Mouse (Mus musculus) MEL (cell line): Measurements from ENCODE around the gene Mrm1.

Source experiments
- BHLHE40 ChIP-seq: IDR thresholded peaks from 2 replicates; pipeline ENCODE4 v1.6.1; 2012; ENCODE audit warnings: low read depth, mild to moderate bottlenecking, inconsistent platforms, low read length, improper control_type of control experiment, borderline replicate concordance
- CTCF ChIP-seq, 3 experiments: IDR thresholded peaks in 2 of 3; conservative IDR thresholded peaks in 1 of 3; 2 replicates each; pipeline ENCODE4 v1.5.1; 2011 to 2012; ENCODE audit warnings: low read length in 3 of 3, low read depth in 2 of 3, mild to moderate bottlenecking in 2 of 3, improper control_type of control experiment in 1 of 3, inconsistent platforms in 1 of 3, mixed read lengths in 1 of 3, moderate library complexity in 1 of 3; ENCODE audit not compliant: control insufficient read depth in 1 of 3, insufficient read depth in 1 of 3, poor library complexity in 1 of 3, severe bottlenecking in 1 of 3
- EP300 ChIP-seq, 2 experiments: IDR thresholded peaks; 2 replicates each; pipeline ENCODE4 v1.6.1; 2011; ENCODE audit warnings: improper control_type of control experiment in 2 of 2, low read length in 2 of 2, low read depth in 1 of 2, mild to moderate bottlenecking in 1 of 2
- MAFK ChIP-seq: IDR thresholded peaks from 2 replicates; pipeline ENCODE4 v1.6.1; 2011; ENCODE audit warnings: low read depth, mild to moderate bottlenecking, low read length, improper control_type of control experiment, borderline replicate concordance
- MAX ChIP-seq: IDR thresholded peaks from 2 replicates; pipeline ENCODE4 v1.6.1; 2011; ENCODE audit warnings: low read length, improper control_type of control experiment
- NELFE ChIP-seq: IDR thresholded peaks from 2 replicates; pipeline ENCODE4 v1.6.1; 2011; ENCODE audit warnings: low read depth, low read length, improper control_type of control experiment
- POLR2A ChIP-seq, 2 experiments: IDR thresholded peaks; 2 replicates each; pipeline ENCODE4 v1.6.1; 2011 to 2012; ENCODE audit warnings: low read length in 2 of 2, mild to moderate bottlenecking in 2 of 2, control low read depth in 1 of 2, improper control_type of control experiment in 1 of 2, low read depth in 1 of 2, moderate library complexity in 1 of 2; ENCODE audit not compliant: control insufficient read depth in 1 of 2, insufficient read depth in 1 of 2, poor library complexity in 1 of 2
- ZKSCAN1 ChIP-seq: IDR thresholded peaks from 2 replicates; pipeline ENCODE4 v1.6.1; 2012; ENCODE audit warnings: low read depth, mild to moderate bottlenecking, inconsistent platforms, low read length, improper control_type of control experiment, moderate library complexity

- TF ChIP-seq POLR2A (IDR thresholded peaks at IDR 0.05; ENCODE audit: control insufficient read depth in 1 of 2, insufficient read depth in 1 of 2, low read depth in 1 of 2, low read length in 2 of 2, poor library complexity in 1 of 2), result no peak
- peak; percentile 22 to 54 (median 52); a peak in 5 of 6 replicates for TF ChIP-seq CTCF (IDR thresholded peaks at IDR 0.05 in 2 of 3, conservative IDR thresholded peaks at IDR 0.05 in 1 of 3; ENCODE audit: control insufficient read depth in 1 of 3, insufficient read depth in 1 of 3, low read depth in 2 of 3, low read length in 3 of 3, poor library complexity in 1 of 3, severe bottlenecking in 1 of 3)
- TF ChIP-seq NELFE, result no peak
- no peak for TF ChIP-seq MAX
- no peak for TF ChIP-seq EP300 (IDR thresholded peaks at IDR 0.05; ENCODE audit: low read depth in 1 of 2, low read length in 2 of 2)
- TF ChIP-seq BHLHE40, result no peak
- no peak for TF ChIP-seq MAFK
- TF ChIP-seq ZKSCAN1, result no peak
Observed at GRCm38 (mm10) chr11:84817362-84817761, 2.0 kb downstream of the Mrm1 start.
